Mouse (Mus musculus): ENCODE results near the gene Camta1. TPM values are rescaled to one million over a fixed set of nuclear protein-coding genes. Genes with fewer than 3 reads are reported as not detected.
A peak's percentile ranks its signal among the peaks of the same experiment; 100 is the strongest.

The Camta1 gene
- polyA plus RNA-seq, 1 experiment: 7.7 TPM

DNA sequence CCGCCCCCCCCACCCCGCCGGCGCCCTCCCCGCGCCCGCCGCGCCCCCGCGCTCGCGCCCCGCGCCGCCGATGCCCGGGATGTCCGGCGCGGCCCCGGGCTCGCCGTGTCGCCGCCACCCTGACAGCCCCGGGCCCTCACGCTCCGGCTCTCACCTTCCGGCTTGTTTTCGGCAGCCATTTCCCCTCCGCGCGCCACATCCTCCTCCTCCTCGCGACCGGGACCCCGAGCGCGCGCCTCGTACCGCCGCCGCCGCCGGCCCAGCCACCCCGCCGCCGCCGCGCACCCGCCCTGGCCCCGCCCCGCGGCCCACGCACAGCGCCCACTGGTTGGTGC, 238 bp downstream of the Camta1 start:
- Histone ChIP-seq H3K4me3 (ENCODE audit: insufficient read depth, low read depth, low read length) (peak overlapping the region; percentile 83), H3K36me3 (ENCODE audit: control insufficient read depth, insufficient read depth, low read length) (no peaks in the 10 kb centered on the region), H3K4me1 (ENCODE audit: control insufficient read depth, insufficient read depth, low read length) (peaks cover 3% of the 10 kb centered on the region; the same call in 1 of the 2 replicates), H3K27me3 (replicated peaks; ENCODE audit: control insufficient read depth, insufficient read depth, low read length) (no peaks in the 10 kb centered on the region), H3K27ac (ENCODE audit: insufficient read depth, low read depth, low read length) (peak overlapping the region; percentile 57; the same call in 1 of the 2 replicates)
- 3% methylated on average over 42 of the region's 58 CpGs for WGBS
- no peak for DNase-seq
- TF ChIP-seq CTCF (conservative IDR thresholded peaks at IDR 0.05; ENCODE audit: insufficient read depth, insufficient read length, low read depth, low read length): no peak
- no peak for TF ChIP-seq POLR2A (IDR thresholded peaks at IDR 0.05; ENCODE audit: low read depth, low read length)

DNA sequence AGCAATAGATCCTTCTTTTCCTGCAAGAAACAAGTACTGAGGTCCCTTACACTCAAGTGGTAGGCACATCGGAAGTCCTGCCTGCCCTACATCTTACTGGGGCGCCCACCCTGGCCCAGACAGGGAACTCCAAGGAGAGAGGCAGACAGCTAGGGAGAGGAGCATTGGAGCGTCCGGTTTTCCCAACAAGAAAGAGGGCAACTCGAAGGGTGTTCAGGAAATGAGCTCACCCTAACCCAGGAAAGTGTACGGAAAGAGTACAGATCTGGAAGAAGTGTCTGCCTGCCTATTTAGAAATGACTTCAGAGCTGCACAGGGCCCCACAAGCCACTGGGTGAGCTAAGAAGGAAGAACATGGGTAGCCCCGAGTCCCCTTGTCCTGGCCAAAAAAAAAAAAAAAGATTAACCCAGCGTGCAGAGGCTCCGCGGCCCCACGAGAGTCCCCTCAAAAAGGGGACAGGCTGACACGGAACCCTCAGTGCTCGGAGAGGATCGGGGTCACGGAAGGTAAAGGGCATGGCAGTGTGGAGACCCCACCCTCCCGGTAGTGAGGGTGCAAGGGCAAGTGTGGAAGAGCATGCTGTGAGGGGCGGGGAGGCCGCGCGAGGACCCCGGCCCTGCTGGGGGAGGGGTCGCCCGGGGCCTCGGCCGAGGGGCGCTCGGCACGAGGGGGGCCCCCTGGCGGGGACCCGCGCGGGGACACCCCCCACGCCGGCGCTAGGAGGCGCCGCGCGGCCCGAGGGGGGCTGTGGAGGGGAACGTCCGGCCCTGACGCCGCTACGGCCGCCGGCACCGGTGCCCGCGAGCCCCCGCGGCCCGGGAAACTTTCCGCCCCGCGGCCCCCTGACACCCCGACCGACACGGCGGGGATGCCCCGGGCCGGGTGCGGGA, 990 bp downstream of the Camta1 start:
- TF ChIP-seq POLR2A (IDR thresholded peaks at IDR 0.05; ENCODE audit: low read depth, low read length) (no peak), CTCF (conservative IDR thresholded peaks at IDR 0.05; ENCODE audit: insufficient read depth, insufficient read length, low read depth, low read length) (no peak)
- Histone ChIP-seq H3K27ac (ENCODE audit: insufficient read depth, low read depth, low read length) (peak overlapping the region; percentile 24; the same call in 1 of the 2 replicates), H3K36me3 (ENCODE audit: control insufficient read depth, insufficient read depth, low read length) (no peaks in the 10 kb centered on the region), H3K27me3 (replicated peaks; ENCODE audit: control insufficient read depth, insufficient read depth, low read length) (no peaks in the 10 kb centered on the region), H3K4me3 (ENCODE audit: insufficient read depth, low read depth, low read length) (peak overlapping the region; percentile 83), H3K4me1 (ENCODE audit: control insufficient read depth, insufficient read depth, low read length) (peaks cover 3% of the 10 kb centered on the region; the same call in 1 of the 2 replicates)
- 1% methylated on average over 61 of the region's 63 CpGs for WGBS
- DNase-seq: peak; percentile 40

DNA sequence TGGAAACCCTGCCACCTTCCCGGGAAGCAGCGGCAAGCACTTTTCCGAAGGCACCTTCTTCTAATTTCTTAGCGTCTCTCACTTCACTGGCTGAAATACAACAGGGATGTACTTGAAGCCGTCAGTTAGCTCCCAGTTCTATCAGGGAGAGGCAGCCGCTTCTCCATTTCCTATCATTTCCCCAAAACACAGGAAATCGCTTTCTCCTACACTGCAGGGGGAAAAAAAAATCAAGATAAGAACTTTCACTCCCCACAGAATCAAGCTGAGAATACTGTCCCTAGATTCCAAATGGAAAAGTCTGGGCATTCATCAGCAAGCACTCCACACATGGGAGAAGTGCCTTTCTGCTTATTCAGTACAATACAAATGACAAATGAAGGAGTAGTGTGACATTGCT, 2.4 kb downstream of the Camta1 start:
- WGBS: 69% methylated on average over 7 of the region's 7 CpGs
- H3K36me3 ChIP-seq (ENCODE audit: control insufficient read depth, insufficient read depth, low read length): no peaks in the 10 kb centered on the region
- no peak overlapping the region for H3K27ac ChIP-seq (ENCODE audit: insufficient read depth, low read depth, low read length)
- H3K27me3 ChIP-seq (replicated peaks; ENCODE audit: control insufficient read depth, insufficient read depth, low read length): no peaks in the 10 kb centered on the region
- H3K4me1 ChIP-seq (ENCODE audit: control insufficient read depth, insufficient read depth, low read length): peaks cover 3% of the 10 kb centered on the region; the same call in 1 of the 2 replicates
- DNase-seq: no peak
- TF ChIP-seq POLR2A (IDR thresholded peaks at IDR 0.05; ENCODE audit: low read depth, low read length) (no peak), CTCF (conservative IDR thresholded peaks at IDR 0.05; ENCODE audit: insufficient read depth, insufficient read length, low read depth, low read length) (no peak)
- no peak overlapping the region for H3K4me3 ChIP-seq (ENCODE audit: insufficient read depth, low read depth, low read length)

DNA sequence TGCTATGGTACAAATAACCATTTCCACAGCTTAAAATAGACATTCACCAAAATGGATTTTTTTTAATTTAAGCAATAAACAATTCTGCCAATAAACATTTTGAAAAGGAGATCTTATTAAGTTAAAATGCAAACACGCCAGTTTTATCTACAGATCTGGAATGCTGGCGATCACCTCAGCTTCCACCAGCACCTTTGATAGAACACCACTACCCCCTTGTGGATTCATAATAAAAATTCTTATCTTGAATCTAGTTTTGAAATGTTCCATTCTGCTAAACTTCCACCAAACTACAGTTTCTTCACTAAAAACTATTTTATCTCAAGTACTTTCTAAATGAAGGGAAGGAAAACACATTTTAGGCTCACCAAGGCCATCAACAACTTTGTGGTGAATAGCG, 7.7 kb downstream of the Camta1 start:
- peak; percentile 49 for DNase-seq
- WGBS: 38% methylated on average over 3 of the region's 3 CpGs
- Histone ChIP-seq H3K4me1 (ENCODE audit: control insufficient read depth, insufficient read depth, low read length) (no peaks in the 10 kb centered on the region), H3K36me3 (ENCODE audit: control insufficient read depth, insufficient read depth, low read length) (no peaks in the 10 kb centered on the region), H3K27me3 (replicated peaks; ENCODE audit: control insufficient read depth, insufficient read depth, low read length) (no peaks in the 10 kb centered on the region), H3K27ac (ENCODE audit: insufficient read depth, low read depth, low read length) (no peak overlapping the region), H3K4me3 (ENCODE audit: insufficient read depth, low read depth, low read length) (no peak overlapping the region)
- TF ChIP-seq CTCF (conservative IDR thresholded peaks at IDR 0.05; ENCODE audit: insufficient read depth, insufficient read length, low read depth, low read length): peak; percentile 30; the same call in 1 of the 2 replicates
- no peak for TF ChIP-seq POLR2A (IDR thresholded peaks at IDR 0.05; ENCODE audit: low read depth, low read length)

DNA sequence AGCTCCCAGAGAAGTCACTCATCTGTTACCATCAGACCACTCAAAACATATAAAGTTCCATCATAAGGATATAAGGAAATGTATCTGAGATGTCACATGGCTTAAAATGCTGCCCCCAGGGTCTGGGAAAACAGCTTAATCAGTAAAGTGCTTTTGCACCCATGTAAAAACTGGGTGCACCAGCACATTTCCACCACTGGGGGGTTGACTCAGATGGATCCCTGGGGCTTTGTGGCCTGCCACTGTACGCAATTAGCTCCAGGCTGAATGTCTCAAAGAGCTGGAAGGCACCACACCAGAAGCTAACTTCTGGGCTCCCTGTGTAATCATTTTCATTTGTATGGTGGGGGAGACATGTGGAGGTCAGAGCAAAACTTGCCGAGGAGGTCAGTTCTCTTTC, 10.5 kb downstream of the Camta1 start:
- no peaks in the 10 kb centered on the region for H3K36me3 ChIP-seq (ENCODE audit: control insufficient read depth, insufficient read depth, low read length)
- no peak overlapping the region for H3K27ac ChIP-seq (ENCODE audit: insufficient read depth, low read depth, low read length)
- DNase-seq: peak; percentile 60
- H3K4me3 ChIP-seq (ENCODE audit: insufficient read depth, low read depth, low read length): no peak overlapping the region
- TF ChIP-seq CTCF (conservative IDR thresholded peaks at IDR 0.05; ENCODE audit: insufficient read depth, insufficient read length, low read depth, low read length) (peak; percentile 58), POLR2A (IDR thresholded peaks at IDR 0.05; ENCODE audit: low read depth, low read length) (no peak)
- WGBS: 48% methylated on average over 2 of the region's 2 CpGs
- H3K27me3 ChIP-seq (replicated peaks; ENCODE audit: control insufficient read depth, insufficient read depth, low read length): no peaks in the 10 kb centered on the region
- H3K4me1 ChIP-seq (ENCODE audit: control insufficient read depth, insufficient read depth, low read length): no peaks in the 10 kb centered on the region

DNA sequence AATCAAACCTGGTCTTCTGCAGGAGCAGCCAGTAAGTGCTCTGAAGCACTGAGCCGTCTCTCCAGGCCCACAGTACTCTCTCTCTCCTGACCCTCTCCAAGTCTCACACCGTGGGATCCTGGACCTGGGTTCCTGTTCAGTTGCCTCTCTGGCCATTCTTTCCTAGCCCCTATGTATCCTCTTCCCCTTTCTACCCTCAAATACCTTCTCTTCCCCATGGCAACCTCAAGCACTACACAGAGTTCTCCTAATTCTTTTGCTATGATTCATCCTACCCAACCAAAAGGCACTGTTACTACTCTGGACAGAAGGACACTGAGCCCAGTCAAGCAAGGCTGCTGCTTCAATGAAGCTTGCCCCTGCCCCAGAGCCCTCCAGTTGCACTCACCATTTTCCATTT, 19.1 kb downstream of the Camta1 start:
- Histone ChIP-seq H3K27me3 (replicated peaks; ENCODE audit: control insufficient read depth, insufficient read depth, low read length) (no peaks in the 10 kb centered on the region), H3K4me1 (ENCODE audit: control insufficient read depth, insufficient read depth, low read length) (peaks cover 9% of the 10 kb centered on the region; the same call in 1 of the 2 replicates), H3K4me3 (ENCODE audit: insufficient read depth, low read depth, low read length) (no peak overlapping the region), H3K36me3 (ENCODE audit: control insufficient read depth, insufficient read depth, low read length) (no peaks in the 10 kb centered on the region), H3K27ac (ENCODE audit: insufficient read depth, low read depth, low read length) (no peak overlapping the region)
- DNase-seq: no peak
- WGBS: 79% methylated on average over 2 of the region's 2 CpGs
- TF ChIP-seq CTCF (conservative IDR thresholded peaks at IDR 0.05; ENCODE audit: insufficient read depth, insufficient read length, low read depth, low read length): no peak
- TF ChIP-seq POLR2A (IDR thresholded peaks at IDR 0.05; ENCODE audit: low read depth, low read length): no peak

DNA sequence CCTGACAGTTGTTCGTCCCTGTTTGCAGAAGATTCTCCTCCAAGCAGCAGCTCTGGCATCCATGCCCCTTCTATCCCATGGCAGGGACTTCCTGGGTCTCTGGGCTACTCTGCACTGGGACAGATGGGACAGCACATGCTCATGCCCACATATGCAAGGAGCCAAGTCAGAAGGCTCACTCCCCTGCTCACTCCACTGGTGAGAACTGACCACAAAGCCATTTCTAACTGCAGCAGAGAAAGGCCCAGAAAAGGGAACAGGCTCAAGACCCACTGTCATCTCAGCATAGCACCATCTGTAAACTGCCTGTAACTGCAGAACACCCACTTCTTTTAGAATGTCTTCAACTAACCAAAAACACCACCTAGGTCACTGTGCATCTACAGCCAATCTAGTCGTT, 23.2 kb downstream of the Camta1 start:
- TF ChIP-seq CTCF (conservative IDR thresholded peaks at IDR 0.05; ENCODE audit: insufficient read depth, insufficient read length, low read depth, low read length): no peak
- TF ChIP-seq POLR2A (IDR thresholded peaks at IDR 0.05; ENCODE audit: low read depth, low read length): no peak
- 79% methylated on average over 2 of the region's 2 CpGs for WGBS
- Histone ChIP-seq H3K4me1 (ENCODE audit: control insufficient read depth, insufficient read depth, low read length) (peaks cover 11% of the 10 kb centered on the region), H3K27me3 (replicated peaks; ENCODE audit: control insufficient read depth, insufficient read depth, low read length) (no peaks in the 10 kb centered on the region), H3K36me3 (ENCODE audit: control insufficient read depth, insufficient read depth, low read length) (no peaks in the 10 kb centered on the region), H3K27ac (ENCODE audit: insufficient read depth, low read depth, low read length) (no peak overlapping the region), H3K4me3 (ENCODE audit: insufficient read depth, low read depth, low read length) (no peak overlapping the region)
- no peak for DNase-seq
